Mouse (Mus musculus) limb, embryonic 14.5 days (tissue): ENCODE results near the gene 4933411K16Rik. TPM values are rescaled to one million over a fixed set of nuclear protein-coding genes. Genes with fewer than 3 reads are reported as not detected.

Experiments
- ATAC-seq: fragments of 200-750 bp; cut with Nextera tagmentation; 2 replicates; pipeline ENCODE4 v1.8.0; 2017; ENCODE audit warnings: low read depth, moderate number of reproducible peaks, moderate TSS enrichment; ENCODE audit not compliant: low FRiP score
- DNase-seq: peaks from one replicate; pipeline ENCODE4 v3.0.0-alpha.2; 2015; ENCODE audit warnings: low spot score
- H3K27ac ChIP-seq: fragments of 300-500 bp; sonication (generic); replicated peaks from 2 replicates; pipeline ENCODE4 v1.5.1; 2014; ENCODE audit warnings: low read depth, mild to moderate bottlenecking, low read length, moderate library complexity, mixed read lengths
- H3K27me3 ChIP-seq: fragments of 300-500 bp; sonication (generic); 2 replicates; pipeline ENCODE4 v1.6.1; 2014; ENCODE audit warnings: low read length, mixed read lengths; ENCODE audit not compliant: control insufficient read depth, insufficient read depth
- H3K36me3 ChIP-seq: fragments of 300-500 bp; sonication (generic); 2 replicates; pipeline ENCODE4 v1.6.1; 2014; ENCODE audit warnings: mild to moderate bottlenecking, low read length, moderate library complexity, mixed read lengths; ENCODE audit not compliant: control insufficient read depth, insufficient read depth
- H3K4me1 ChIP-seq: fragments of 300-500 bp; sonication (generic); 2 replicates; pipeline ENCODE4 v1.6.1; 2014; ENCODE audit warnings: antibody characterized with exemption, low read length, mixed read lengths; ENCODE audit not compliant: control insufficient read depth, insufficient read depth
- H3K4me2 ChIP-seq: fragments of 300-500 bp; sonication (generic); replicated peaks from 2 replicates; pipeline ENCODE4 v1.6.1; 2014; ENCODE audit warnings: low read depth, mild to moderate bottlenecking, low read length, moderate library complexity; ENCODE audit not compliant: severe bottlenecking
- H3K4me3 ChIP-seq: fragments of 300-500 bp; sonication (generic); replicated peaks from 2 replicates; pipeline ENCODE4 v1.5.1; 2014; ENCODE audit warnings: low read length
- H3K9ac ChIP-seq: fragments of 300-500 bp; sonication (generic); 2 replicates; pipeline ENCODE4 v1.6.1; 2014; ENCODE audit warnings: mild to moderate bottlenecking, low read depth, low read length, moderate library complexity; ENCODE audit not compliant: severe bottlenecking
- H3K9me3 ChIP-seq: fragments of 300-500 bp; sonication (generic); 2 replicates; pipeline ENCODE4 v1.6.1; 2016; ENCODE audit warnings: low read length; ENCODE audit not compliant: control insufficient read depth
- POLR2A ChIP-seq: fragments of 200-500 bp; IDR thresholded peaks from 2 replicates; pipeline ENCODE4 v1.8.0; 2012; ENCODE audit warnings: inconsistent platforms, mild to moderate bottlenecking, moderate library complexity, borderline replicate concordance; ENCODE audit not compliant: insufficient read depth, insufficient read length; ENCODE audit errors: extremely low read depth
- WGBS: fragments of 180-500 bp; shearing (Covaris S2); extraction: QIAGEN DNeasy Blood & Tissue Kit; methylation state at CpG from one replicate; pipeline ENCODE4 v1.1.7; 2014; 5-methylcytosine and 5-hydroxymethylcytosine counted together
- polyA plus RNA-seq, 2 experiments: library from polyadenylated mRNA; depleted of rRNA in 1 of 2; stranded (reverse) in 1 of 2; unstranded in 1 of 2; fragments of >200 nt; fragmentation: Nextera tagmentation in 1 of 2; extraction: Ambion mirVana in 1 of 2; gene quantifications; 2 replicates each; pipeline versions ENCODE4 v1.2.1 to v1.2.3; 2012 to 2014

The 4933411K16Rik gene
- polyA plus RNA-seq, 2 experiments = 0.34 TPM; not detected in 1

DNA sequence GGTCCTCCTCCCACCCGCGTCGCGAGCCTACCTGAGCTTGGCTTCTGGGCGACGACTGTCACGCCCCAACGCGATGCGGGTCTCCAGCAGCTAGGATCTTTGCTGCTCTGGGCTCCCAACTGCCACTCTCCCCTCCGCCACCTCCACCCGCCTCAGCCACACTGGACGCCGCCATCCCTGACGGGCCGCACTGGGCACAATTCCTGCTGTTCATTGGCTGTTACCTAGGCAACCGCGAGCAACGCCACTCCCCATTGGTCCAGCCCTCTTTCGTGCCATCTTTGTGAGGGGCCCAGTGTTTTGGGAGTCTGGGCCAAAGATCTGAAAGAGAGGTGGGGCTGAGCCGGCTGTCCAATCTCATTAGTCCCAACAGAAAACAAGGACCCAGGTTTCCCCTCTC lies 34.1 kb downstream of the 4933411K16Rik start, which contains the start of gene Morn4:
TSS of gene Morn4 (minus strand) at position 192 of the 400 bp plus-strand sequence.
- Histone ChIP-seq H3K4me3 (peak within 1 kb of the TSS; percentile 66), H3K27me3 (no peaks in the 10 kb centered on the region), H3K9me3 (no peaks in the 10 kb centered on the region), H3K4me2 (peak within 1 kb of the TSS; percentile 88), H3K4me1 (peaks cover 11% of the 10 kb centered on the region), H3K36me3 (no peaks in the 10 kb centered on the region), H3K9ac (peak within 1 kb of the TSS; percentile 69), H3K27ac (no peak within 1 kb of the TSS; the same call in 1 of the 2 replicates)
- TF ChIP-seq POLR2A = peak; percentile 61; the same call in 1 of the 2 replicates
- DNase-seq (peak; percentile 88), ATAC-seq (peak; percentile 79)
- under 1% methylated on average over 21 of the region's 21 CpGs for WGBS

DNA sequence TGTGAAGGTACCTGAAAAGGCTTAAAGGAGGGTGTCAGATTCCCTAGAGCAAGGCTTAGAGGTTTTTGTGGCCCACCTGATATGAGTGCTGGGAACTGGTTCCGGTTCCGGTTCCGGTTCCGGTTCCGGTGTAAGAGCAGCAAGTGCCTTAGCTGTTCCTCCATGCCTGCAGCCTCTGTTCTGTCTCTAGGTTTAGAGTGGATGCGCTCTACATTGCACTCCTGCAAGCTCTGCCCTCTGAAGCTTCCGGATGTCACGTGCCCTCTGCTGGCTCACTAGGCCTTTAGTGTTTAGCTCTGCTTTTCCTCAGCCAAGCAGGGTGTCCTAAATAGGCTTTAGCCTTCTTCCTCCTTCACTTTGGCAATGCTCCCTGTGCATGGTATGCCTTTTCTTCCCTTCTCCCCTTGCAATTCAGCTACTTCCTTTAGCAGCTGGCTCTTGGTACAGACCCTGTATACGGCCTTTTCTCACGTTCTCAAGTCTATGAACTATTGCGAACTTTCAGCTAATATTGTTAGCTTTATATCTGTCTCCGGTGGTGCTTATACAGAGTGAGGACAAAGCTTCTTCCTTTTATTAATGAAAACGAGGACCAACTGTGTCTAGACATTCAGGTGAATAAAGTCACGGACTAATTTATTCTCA lies 37.2 kb downstream of the 4933411K16Rik start:
- no peak for ATAC-seq
- H3K9ac ChIP-seq = no peak overlapping the region; the same call in 1 of the 2 replicates
- 20% methylated on average over 14 of the region's 14 CpGs for WGBS

DNA sequence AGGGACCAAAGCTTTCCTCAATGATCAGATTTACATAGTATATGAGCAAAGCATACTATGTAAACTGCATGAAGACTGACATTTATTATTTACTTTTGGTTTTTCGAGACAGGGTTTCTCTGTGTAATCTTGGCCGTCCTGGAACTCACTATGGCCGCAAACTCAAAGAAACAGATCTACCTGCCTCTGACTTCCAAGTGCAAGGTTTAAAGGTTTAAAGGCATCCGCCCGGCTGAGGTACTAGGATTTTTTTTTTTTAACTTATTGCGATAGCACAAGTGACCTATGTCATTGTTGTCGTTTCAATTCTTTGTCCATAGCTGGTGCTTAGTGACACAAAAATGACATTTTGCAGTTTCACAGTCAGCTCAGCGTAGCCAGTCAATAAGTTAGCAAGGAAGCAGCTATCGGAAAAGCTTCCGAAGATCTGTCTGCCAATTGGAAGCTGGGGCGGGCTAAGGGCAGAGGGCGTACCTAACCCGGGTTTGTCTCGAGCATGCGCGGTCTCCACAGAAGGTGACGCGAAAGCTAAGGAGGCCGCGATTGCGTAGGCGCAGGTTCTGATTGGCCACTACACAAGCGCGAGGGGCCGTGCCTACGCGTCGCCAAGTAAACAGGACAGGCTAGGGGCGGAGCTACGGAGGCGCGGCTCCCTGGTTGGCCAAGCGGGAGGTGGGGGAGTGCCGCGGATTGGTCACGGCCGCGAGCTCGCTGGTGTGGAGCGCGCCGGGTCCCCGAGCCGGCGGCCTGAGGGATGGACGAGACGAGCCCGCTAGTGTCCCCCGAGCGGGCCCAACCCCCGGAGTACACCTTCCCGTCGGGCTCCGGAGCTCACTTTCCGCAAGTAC lies 37.9 kb downstream of the 4933411K16Rik start, which contains the start of gene Pi4k2a:
TSS of gene Pi4k2a (plus strand) at position 723 of the 848 bp plus-strand sequence.
- H3K27ac ChIP-seq = peak within 1 kb of the TSS; percentile 81
- TF ChIP-seq POLR2A = no peak
- peaks cover 11% of the 10 kb centered on the region; the same call in 1 of the 2 replicates for H3K36me3 ChIP-seq
- peak within 1 kb of the TSS; percentile 74 for H3K4me2 ChIP-seq
- H3K4me3 ChIP-seq = peak within 1 kb of the TSS; percentile 78
- DNase-seq (peak; percentile 99), ATAC-seq (peak; percentile 98)
- no peaks in the 10 kb centered on the region for H3K9me3 ChIP-seq
- H3K4me1 ChIP-seq = peaks cover 15% of the 10 kb centered on the region
- H3K27me3 ChIP-seq = no peaks in the 10 kb centered on the region
- peak within 1 kb of the TSS; percentile 79 for H3K9ac ChIP-seq
- under 1% methylated on average over 38 of the region's 55 CpGs for WGBS

More for the DNA sequence above, 37.2 kb downstream of the 4933411K16Rik start:
- no peaks in the 10 kb centered on the region for H3K9me3 ChIP-seq
- peaks cover 15% of the 10 kb centered on the region for H3K4me1 ChIP-seq
- peaks cover 5% of the 10 kb centered on the region; the same call in 1 of the 2 replicates for H3K36me3 ChIP-seq
- no peak for TF ChIP-seq POLR2A
- peak overlapping the region; percentile 61 for H3K4me2 ChIP-seq
- no peaks in the 10 kb centered on the region for H3K27me3 ChIP-seq
- peak; percentile 36 for DNase-seq
- H3K4me3 ChIP-seq = peak overlapping the region; percentile 78
- H3K27ac ChIP-seq = peak overlapping the region; percentile 74

DNA sequence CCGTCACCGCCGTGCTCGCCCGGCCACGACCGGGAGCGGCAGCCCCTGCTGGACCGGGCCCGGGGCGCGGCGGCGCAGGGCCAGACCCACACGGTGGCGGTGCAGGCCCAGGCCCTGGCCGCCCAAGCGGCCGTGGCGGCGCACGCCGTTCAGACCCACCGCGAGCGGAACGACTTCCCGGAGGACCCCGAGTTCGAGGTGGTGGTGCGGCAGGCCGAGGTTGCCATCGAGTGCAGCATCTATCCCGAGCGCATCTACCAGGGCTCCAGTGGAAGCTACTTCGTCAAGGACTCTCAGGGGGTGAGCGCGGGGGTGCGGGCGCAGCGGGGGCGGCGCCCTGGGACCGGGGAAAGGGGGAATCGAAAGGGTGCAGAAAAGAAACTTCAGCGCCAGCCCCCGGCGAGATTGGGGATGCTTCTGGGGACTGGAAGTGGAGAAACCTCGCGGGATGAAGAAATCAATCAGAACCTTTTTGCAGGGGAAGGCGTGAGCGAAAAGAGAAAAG lies 38.6 kb downstream of the 4933411K16Rik start:
- Histone ChIP-seq H3K9ac (peak overlapping the region; percentile 79), H3K4me3 (peak overlapping the region; percentile 78), H3K9me3 (no peaks in the 10 kb centered on the region), H3K36me3 (peaks cover 18% of the 10 kb centered on the region), H3K27me3 (no peaks in the 10 kb centered on the region), H3K4me2 (peak overlapping the region; percentile 74), H3K4me1 (peaks cover 11% of the 10 kb centered on the region), H3K27ac (peak overlapping the region; percentile 81)
- ATAC-seq = peak; percentile 47
- under 1% methylated on average over 33 of the region's 52 CpGs for WGBS
- TF ChIP-seq POLR2A = no peak
- no peak for DNase-seq

DNA sequence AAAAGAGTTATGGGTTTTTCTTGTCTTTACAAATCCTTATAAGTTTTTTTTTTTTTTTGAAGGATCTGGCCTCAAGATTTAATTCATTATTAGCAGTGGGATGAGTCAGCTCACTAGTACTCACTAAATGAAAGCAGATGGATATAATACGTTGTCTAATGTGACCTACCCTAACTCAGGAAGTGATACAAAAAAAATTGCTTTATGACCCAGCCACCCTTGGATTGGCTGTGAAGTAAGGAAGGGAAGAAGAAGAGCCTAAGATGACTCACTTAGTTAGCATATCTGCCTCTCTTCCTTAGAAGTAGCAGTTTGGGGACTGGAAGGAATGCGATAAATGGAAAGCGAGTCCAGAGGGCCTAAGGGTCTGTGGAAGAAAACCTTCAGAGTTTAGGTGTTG lies 47.4 kb downstream of the 4933411K16Rik start:
- no peak for ATAC-seq
- no peak for DNase-seq

More for the DNA sequence above, 47.4 kb downstream of the 4933411K16Rik start:
- Histone ChIP-seq H3K9ac (no peak overlapping the region), H3K27ac (no peak overlapping the region), H3K9me3 (no peaks in the 10 kb centered on the region), H3K4me2 (no peak overlapping the region), H3K27me3 (no peaks in the 10 kb centered on the region), H3K4me3 (no peak overlapping the region), H3K36me3 (peaks cover 45% of the 10 kb centered on the region), H3K4me1 (no peaks in the 10 kb centered on the region)
- 77% methylated on average over 3 of the region's 3 CpGs for WGBS
- TF ChIP-seq POLR2A = no peak

Other genes with a start within 250 kb of the 4933411K16Rik start
- 1.5 and 1.9 TPM in 2 replicates for gene Frat1, start 222.3 kb upstream of the 4933411K16Rik start, polyA plus RNA-seq (2012; rRNA removed)
- 4.6 and 4.9 TPM in 2 replicates for gene Frat1, start 222.3 kb upstream of the 4933411K16Rik start, polyA plus RNA-seq (2014; fragmentation: Nextera tagmentation; extraction: Ambion mirVana)
- gene Frat2, start 204.1 kb upstream of the 4933411K16Rik start, polyA plus RNA-seq (2012; rRNA removed) = 3.6 and 4.7 TPM in 2 replicates
- 1.9 and 3.2 TPM in 2 replicates for gene Frat2, start 204.1 kb upstream of the 4933411K16Rik start, polyA plus RNA-seq (2014; fragmentation: Nextera tagmentation; extraction: Ambion mirVana)
- 13.9 and 15.0 TPM in 2 replicates for gene Rrp12, start 156.1 kb upstream of the 4933411K16Rik start, polyA plus RNA-seq (2012; rRNA removed)
- 13.2 TPM in 2 replicates for gene Rrp12, start 156.1 kb upstream of the 4933411K16Rik start, polyA plus RNA-seq (2014; fragmentation: Nextera tagmentation; extraction: Ambion mirVana)
- gene Pgam1, start 140.3 kb upstream of the 4933411K16Rik start, polyA plus RNA-seq (2012; rRNA removed) = 465 and 490 TPM in 2 replicates
- gene Pgam1, start 140.3 kb upstream of the 4933411K16Rik start, polyA plus RNA-seq (2014; fragmentation: Nextera tagmentation; extraction: Ambion mirVana) = 543 and 562 TPM in 2 replicates
- 35.9 and 40.1 TPM in 2 replicates for gene Exosc1, start 118.8 kb upstream of the 4933411K16Rik start, polyA plus RNA-seq (2012; rRNA removed)
- gene Exosc1, start 118.8 kb upstream of the 4933411K16Rik start, polyA plus RNA-seq (2014; fragmentation: Nextera tagmentation; extraction: Ambion mirVana) = 74.9 and 76.1 TPM in 2 replicates
- 114 and 146 TPM in 2 replicates for gene Zdhhc16, start 118.8 kb upstream of the 4933411K16Rik start, polyA plus RNA-seq (2012; rRNA removed)
- gene Zdhhc16, start 118.8 kb upstream of the 4933411K16Rik start, polyA plus RNA-seq (2014; fragmentation: Nextera tagmentation; extraction: Ambion mirVana) = 76.1 and 79.2 TPM in 2 replicates
- gene Mms19, start 71.1 kb upstream of the 4933411K16Rik start, polyA plus RNA-seq (2012; rRNA removed) = 83.7 and 102 TPM in 2 replicates
- gene Mms19, start 71.1 kb upstream of the 4933411K16Rik start, polyA plus RNA-seq (2014; fragmentation: Nextera tagmentation; extraction: Ambion mirVana) = 30.0 and 36.1 TPM in 2 replicates
- gene Ubtd1, start 70.5 kb upstream of the 4933411K16Rik start, polyA plus RNA-seq (2012; rRNA removed) = 38.9 and 50.1 TPM in 2 replicates
- gene Ubtd1, start 70.5 kb upstream of the 4933411K16Rik start, polyA plus RNA-seq (2014; fragmentation: Nextera tagmentation; extraction: Ambion mirVana) = 19.4 and 19.7 TPM in 2 replicates
- 0.58 and 0.96 TPM in 2 replicates for gene Ankrd2, start 16.2 kb upstream of the 4933411K16Rik start, polyA plus RNA-seq (2012; rRNA removed)
- 0.66 and 1.5 TPM in 2 replicates for gene Ankrd2, start 16.2 kb upstream of the 4933411K16Rik start, polyA plus RNA-seq (2014; fragmentation: Nextera tagmentation; extraction: Ambion mirVana)
- gene Hoga1, start 6.6 kb upstream of the 4933411K16Rik start, polyA plus RNA-seq (2012; rRNA removed) = 3.5 and 3.7 TPM in 2 replicates
- gene Hoga1, start 6.6 kb upstream of the 4933411K16Rik start, polyA plus RNA-seq (2014; fragmentation: Nextera tagmentation; extraction: Ambion mirVana) = 2.0 and 2.4 TPM in 2 replicates
- 22.8 and 25.8 TPM in 2 replicates for gene Morn4, start 34.1 kb downstream of the 4933411K16Rik start, polyA plus RNA-seq (2012; rRNA removed)
- 20.0 and 25.5 TPM in 2 replicates for gene Morn4, start 34.1 kb downstream of the 4933411K16Rik start, polyA plus RNA-seq (2014; fragmentation: Nextera tagmentation; extraction: Ambion mirVana)
- gene Pi4k2a, start 38.2 kb downstream of the 4933411K16Rik start, polyA plus RNA-seq (2012; rRNA removed) = 34.4 and 38.1 TPM in 2 replicates
- gene Pi4k2a, start 38.2 kb downstream of the 4933411K16Rik start, polyA plus RNA-seq (2014; fragmentation: Nextera tagmentation; extraction: Ambion mirVana) = 29.9 and 32.8 TPM in 2 replicates
- 16.5 and 17.6 TPM in 2 replicates for gene Avpi1, start 76.8 kb downstream of the 4933411K16Rik start, polyA plus RNA-seq (2012; rRNA removed)
- gene Avpi1, start 76.8 kb downstream of the 4933411K16Rik start, polyA plus RNA-seq (2014; fragmentation: Nextera tagmentation; extraction: Ambion mirVana) = 34.2 and 34.8 TPM in 2 replicates
- 105 and 131 TPM in 2 replicates for gene Marveld1, start 95.2 kb downstream of the 4933411K16Rik start, polyA plus RNA-seq (2012; rRNA removed)
- gene Marveld1, start 95.2 kb downstream of the 4933411K16Rik start, polyA plus RNA-seq (2014; fragmentation: Nextera tagmentation; extraction: Ambion mirVana) = 25.4 and 36.4 TPM in 2 replicates
- 47.4 and 58.6 TPM in 2 replicates for gene Zfyve27, start 111.7 kb downstream of the 4933411K16Rik start, polyA plus RNA-seq (2012; rRNA removed)
- 13.1 and 16.5 TPM in 2 replicates for gene Zfyve27, start 111.7 kb downstream of the 4933411K16Rik start, polyA plus RNA-seq (2014; fragmentation: Nextera tagmentation; extraction: Ambion mirVana)
- 7.2 and 8.7 TPM in 2 replicates for gene Sfrp5, start 150.0 kb downstream of the 4933411K16Rik start, polyA plus RNA-seq (2012; rRNA removed)
- 5.1 and 5.4 TPM in 2 replicates for gene Sfrp5, start 150.0 kb downstream of the 4933411K16Rik start, polyA plus RNA-seq (2014; fragmentation: Nextera tagmentation; extraction: Ambion mirVana)
- gene Golga7b, start 195.3 kb downstream of the 4933411K16Rik start, polyA plus RNA-seq (2012; rRNA removed) = 0.06 and 0.11 TPM in 2 replicates
- gene Golga7b, start 195.3 kb downstream of the 4933411K16Rik start, polyA plus RNA-seq (2014; fragmentation: Nextera tagmentation; extraction: Ambion mirVana) = not detected in 2 replicates